Mouse (Mus musculus) thymus, postnatal 14 days (tissue): ENCODE data around the gene Yrdc.

Source experiments
- DNase-seq: peaks from one replicate; pipeline ENCODE4 v3.0.0; 2021

Yrdc gene

GRCm38 (mm10) chr4:124850933-124851658, 617 bp downstream of the Yrdc start, which contains the start of gene 1110065P20Rik:
1110065P20Rik (minus strand) TSS chr4:124851196.
- DNase-seq = peak; percentile 84

DNA sequence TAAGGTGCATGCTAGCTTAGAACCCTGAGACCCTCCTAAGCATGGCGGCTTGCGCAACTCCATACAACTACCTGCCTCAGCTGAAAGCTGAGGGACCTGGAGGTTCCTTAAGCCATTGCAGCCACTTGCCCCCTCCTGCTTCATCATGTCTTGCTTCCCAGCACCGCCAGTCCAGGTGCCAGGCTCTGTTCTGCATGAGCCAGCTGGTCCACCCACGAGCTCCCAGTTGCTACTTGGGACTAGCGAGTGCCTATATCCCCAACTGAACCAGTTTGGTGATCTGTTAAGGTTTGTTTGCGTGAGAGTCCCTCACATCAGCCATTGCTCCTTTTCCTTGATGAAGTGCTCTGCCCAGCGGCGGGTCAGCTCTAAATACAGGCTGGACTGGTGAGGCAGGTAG, 5.8 kb downstream of the Yrdc start:
- no peak for DNase-seq

GRCm38 (mm10) chr4:124858370-124858769, 7.9 kb downstream of the Yrdc start:
- DNase-seq = no peak

DNA sequence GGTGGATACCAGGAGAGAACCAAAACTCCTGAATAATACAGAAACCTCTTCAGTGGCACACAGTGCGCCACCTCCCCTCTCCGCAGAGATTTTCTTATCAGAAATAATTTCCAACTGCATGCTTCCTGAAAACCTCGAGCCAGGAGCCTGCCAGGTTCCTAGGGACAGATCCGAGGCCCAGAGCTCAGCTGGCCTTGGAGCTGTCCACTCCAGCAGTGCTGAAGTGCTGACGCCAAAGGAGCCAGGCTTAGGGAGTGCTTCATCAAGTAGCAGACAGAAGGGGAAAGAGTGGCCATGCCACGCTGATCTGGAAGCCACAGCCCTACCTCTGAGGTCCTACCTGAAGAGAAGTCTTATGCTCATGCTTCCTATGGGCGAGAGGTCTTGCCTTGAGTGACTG, 10.0 kb downstream of the Yrdc start:
- DNase-seq = peak; percentile 44

DNA sequence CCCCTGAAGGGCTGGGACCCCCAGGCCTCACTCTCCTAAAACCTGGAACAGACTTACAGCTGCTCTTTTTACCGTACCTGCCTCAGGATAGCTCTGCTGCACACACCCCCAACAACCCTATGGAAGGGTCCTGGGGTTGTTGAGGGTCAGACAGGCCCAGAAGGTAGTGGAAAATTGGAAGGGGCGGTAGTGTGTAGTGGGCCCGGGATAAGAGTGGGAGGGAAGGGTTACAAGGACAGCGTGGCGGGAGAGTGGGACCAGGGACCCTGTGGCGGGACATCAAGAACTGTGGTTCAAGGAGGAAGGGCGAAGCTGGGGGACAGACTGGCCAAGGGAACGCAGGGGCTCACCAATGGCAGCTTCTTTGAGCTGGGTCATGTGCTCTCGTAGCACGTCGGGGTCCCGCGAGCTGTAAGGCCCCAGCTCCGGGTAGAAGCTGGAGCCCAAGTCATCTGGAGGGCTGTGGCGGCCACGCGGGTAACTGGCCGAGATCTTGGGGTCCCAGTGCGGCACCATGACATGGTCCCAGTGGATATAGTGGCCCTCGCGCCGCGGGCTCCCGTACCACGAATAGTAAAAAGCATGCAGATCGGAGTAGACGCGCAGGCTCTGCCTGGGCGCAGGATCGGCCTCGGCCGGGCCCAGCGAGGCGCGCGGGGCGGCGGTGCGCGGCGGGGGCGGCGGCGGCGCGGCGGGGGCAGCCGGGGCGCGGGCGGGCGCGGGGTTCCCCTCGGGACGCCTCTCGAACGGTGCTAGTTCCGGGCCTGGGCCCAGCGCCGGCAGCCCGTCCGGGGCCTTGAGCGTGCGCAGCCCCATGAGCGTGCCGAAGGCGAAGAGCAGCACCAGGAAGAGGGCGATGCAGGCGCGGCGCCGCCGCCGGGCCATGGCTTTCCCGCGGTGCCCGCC, 11.1 kb downstream of the Yrdc start, which contains the start of gene Maneal:
Maneal (minus strand) TSS at position 889 of the 906 bp plus-strand sequence.
- DNase-seq = no peak

DNA sequence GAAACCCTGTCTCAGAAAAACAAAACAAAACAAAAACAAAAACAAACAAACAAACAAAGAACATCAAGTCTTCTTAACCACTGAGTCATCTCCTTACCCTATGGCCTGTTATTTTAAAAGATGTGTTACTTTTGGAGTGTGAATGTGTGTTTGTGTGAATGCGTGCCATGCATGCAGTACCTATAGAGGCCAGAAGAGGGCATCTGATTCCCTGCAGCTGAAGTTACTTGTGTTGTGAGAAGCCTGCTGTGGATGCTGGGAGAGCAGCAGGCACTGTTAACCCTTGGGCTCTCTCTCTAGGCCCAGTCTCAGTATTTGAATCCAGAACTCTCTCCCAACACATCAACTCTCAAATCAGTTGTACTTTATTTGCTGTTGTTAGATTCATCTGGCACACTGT, 22.2 kb downstream of the Yrdc start:
- DNase-seq = no peak

DNA sequence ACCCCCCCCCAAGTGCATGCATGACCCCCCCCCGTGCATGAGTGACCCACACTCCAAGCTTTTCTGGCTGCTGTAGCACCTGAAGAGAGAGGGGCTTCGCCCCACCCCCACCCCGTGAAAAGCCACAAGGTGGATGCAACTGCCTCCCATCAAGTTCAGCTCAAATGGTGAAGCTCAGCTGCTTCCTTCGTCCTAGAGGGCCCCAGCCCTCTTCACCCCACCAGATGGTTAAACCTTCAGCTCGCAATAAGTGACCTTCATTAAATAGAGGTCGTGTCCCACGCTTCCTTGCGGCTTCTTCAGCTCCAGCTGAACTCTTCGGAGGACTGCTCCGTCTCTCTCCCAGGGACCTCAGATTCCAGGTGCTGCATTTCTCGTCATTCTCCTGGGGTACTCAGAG, 30.1 kb downstream of the Yrdc start, which contains the start of gene Epha10:
Epha10 (plus strand) TSS at position 301 of the 400 bp plus-strand sequence.
- DNase-seq = no peak

GRCm38 (mm10) chr4:124881341-124881908, 30.9 kb downstream of the Yrdc start:
- no peak for DNase-seq

GRCm38 (mm10) chr4:124882151-124882729, 31.8 kb downstream of the Yrdc start:
- peak; percentile 18 for DNase-seq

DNA sequence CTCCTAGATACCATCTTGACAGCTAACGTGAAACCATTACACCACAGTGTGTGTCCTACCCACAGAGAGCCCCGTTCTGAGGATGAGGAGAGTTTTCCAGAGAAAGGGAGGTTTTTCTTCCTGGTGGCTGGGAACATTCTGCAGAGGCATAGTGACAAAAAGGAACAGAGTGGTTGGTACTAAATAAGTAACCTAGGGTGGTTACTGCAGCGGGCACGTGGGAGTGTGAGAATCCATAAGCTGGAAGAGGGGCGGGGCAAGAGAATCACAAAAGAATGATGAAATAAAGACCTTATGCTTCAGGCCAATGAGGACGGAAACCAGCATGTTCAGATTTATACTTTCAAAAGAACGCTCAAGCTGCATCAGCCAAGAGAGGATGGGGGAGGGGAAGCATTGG, 38.2 kb downstream of the Yrdc start:
- no peak for DNase-seq

DNA sequence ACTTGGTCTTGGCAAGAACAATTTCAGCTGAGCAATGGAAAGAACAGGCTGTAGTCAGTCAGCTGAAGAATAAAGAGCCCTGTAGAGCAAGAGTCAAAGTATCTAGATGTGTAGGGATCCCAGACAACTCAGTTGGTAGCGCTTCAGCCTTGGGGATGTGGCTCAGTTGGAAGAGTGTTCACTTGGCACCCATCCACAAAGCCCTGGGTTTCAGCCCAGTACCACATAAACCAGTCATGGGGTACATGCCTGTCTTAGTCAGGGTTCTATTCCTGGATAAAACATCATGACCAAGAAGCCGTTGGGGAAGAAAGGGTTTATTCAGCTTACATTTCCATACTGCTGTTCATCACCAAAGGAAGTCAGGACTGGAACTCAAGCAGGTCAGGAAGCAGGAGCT, 39.5 kb downstream of the Yrdc start:
- DNase-seq = no peak

- DNase-seq = no peak
Measured at GRCm38 (mm10) chr4:124890831-124891230, 40.4 kb downstream of the Yrdc start.

GRCm38 (mm10) chr4:124893769-124894168, 43.3 kb downstream of the Yrdc start:
- DNase-seq = no peak

- no peak for DNase-seq
Measured at GRCm38 (mm10) chr4:124894508-124895428, 44.3 kb downstream of the Yrdc start.

DNA sequence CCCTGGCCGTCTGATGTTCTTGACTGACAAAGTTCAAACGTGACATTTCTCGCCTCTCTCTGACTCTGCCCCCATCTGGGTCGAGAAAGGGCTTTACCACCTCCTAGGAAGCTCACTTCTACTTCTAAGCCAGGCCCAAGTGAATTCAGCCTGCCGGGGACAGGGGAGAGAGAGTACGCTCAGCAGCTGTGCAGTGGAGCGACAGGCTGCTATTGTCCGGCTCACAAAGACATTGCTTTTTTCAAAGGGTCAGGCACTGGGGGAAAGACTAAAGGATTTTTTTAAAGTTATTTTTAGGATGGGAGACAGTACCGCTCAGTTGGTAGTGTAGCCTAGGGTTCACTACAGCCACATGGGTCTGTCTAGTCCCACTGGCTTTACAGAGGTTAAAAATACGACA, 47.9 kb downstream of the Yrdc start:
- DNase-seq = no peak

DNA sequence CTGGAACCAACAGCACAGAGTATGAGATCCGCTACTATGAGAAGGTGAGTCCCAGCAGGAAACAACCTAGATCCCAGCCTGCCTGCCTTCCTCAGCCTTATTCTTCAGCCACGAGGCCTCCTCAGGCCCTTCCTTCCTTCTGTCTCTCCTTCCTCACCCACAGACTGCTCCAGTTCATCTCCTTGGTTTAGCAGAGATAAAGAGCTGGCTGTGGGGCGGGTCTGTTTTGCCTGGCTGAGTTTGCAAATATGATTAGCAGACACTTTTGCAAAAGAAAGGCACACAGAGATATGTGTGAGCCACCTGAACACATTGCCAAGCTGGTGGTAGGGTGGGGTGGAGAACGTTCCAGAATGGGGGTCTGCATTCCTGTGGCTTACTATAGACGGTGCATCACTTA, 49.4 kb downstream of the Yrdc start:
- no peak for DNase-seq
